Mouse (Mus musculus) C2C12 (cell line): ENCODE data around the gene Erg. TPM values are rescaled to one million over a fixed set of nuclear protein-coding genes. Genes with fewer than 3 reads are reported as not detected.

Experiments used
- H3K27me3 ChIP-seq: one replicate; pipeline ENCODE4 v1.6.1; 2011; ENCODE audit not compliant: control insufficient read depth, insufficient read depth, insufficient read length
- H3K36me3 ChIP-seq: one replicate; pipeline ENCODE4 v1.6.1; 2011; ENCODE audit not compliant: control insufficient read depth, insufficient read depth
- H3K4me3 ChIP-seq: one replicate; pipeline ENCODE4 v1.5.1; 2011; ENCODE audit warnings: mild to moderate bottlenecking, control low read depth; ENCODE audit not compliant: poor library complexity, insufficient read depth, severe bottlenecking
- H3K79me2 ChIP-seq: one replicate; pipeline ENCODE4 v1.6.1; 2011; ENCODE audit not compliant: control insufficient read depth, insufficient read depth
- H3K79me3 ChIP-seq: one replicate; pipeline ENCODE4 v1.6.1; 2011; ENCODE audit warnings: low read depth, control low read depth
- H3ac ChIP-seq: one replicate; pipeline ENCODE3; 2011; ENCODE audit warnings: low read depth; ENCODE audit not compliant: control insufficient read depth, insufficient read length
- CEBPB ChIP-seq: IDR thresholded peaks from one replicate; pipeline ENCODE4 v1.6.1; 2011; ENCODE audit warnings: low read depth, mild to moderate bottlenecking, control low read depth, moderate library complexity
- CTCF ChIP-seq: IDR thresholded peaks from one replicate; pipeline ENCODE4 v1.5.1; 2011; ENCODE audit not compliant: control insufficient read depth, insufficient read depth, insufficient read length
- FOSL1 ChIP-seq: IDR thresholded peaks from one replicate; pipeline ENCODE4 v1.8.0; 2011; ENCODE audit warnings: mild to moderate bottlenecking, low read length; ENCODE audit not compliant: poor library complexity, insufficient read depth, severe bottlenecking
- MAX ChIP-seq: IDR thresholded peaks from one replicate; pipeline ENCODE4 v1.6.1; 2011; ENCODE audit warnings: mild to moderate bottlenecking, control low read depth
- MYOD1 ChIP-seq: IDR thresholded peaks from one replicate; pipeline ENCODE4 v1.6.1; 2011; ENCODE audit warnings: low read depth; ENCODE audit not compliant: control insufficient read depth, insufficient read length
- MYOG ChIP-seq: IDR thresholded peaks from one replicate; pipeline ENCODE4 v1.6.1; 2011; ENCODE audit not compliant: control insufficient read depth, insufficient read length; ENCODE audit errors: extremely low read depth
- USF1 ChIP-seq: IDR thresholded peaks from one replicate; pipeline ENCODE4 v1.6.1; 2011; ENCODE audit warnings: low read depth, mild to moderate bottlenecking, control low read depth, moderate library complexity
- polyA plus RNA-seq: library from polyadenylated mRNA; unstranded; fragments of >200 nt; fragmentation: generic; extraction: Trizol; gene quantifications from one replicate; pipeline ENCODE4 v1.2.1, GENCODE M21; 2012; ENCODE audit warnings: missing spikeins

Gene Erg
- polyA plus RNA-seq, 1 experiment = 0.05 TPM

GRCm38 (mm10) chr16:95344961-95345360 is 241.4 kb downstream of the Erg start:
- no peaks in the 10 kb centered on the region for H3K79me3 ChIP-seq
- H3K4me3 ChIP-seq = no peak overlapping the region
- TF ChIP-seq CEBPB = no peak
- TF ChIP-seq USF1 = no peak
- TF ChIP-seq MYOG = no peak
- no peak for TF ChIP-seq CTCF
- TF ChIP-seq MAX = no peak
- no peak for TF ChIP-seq MYOD1
- TF ChIP-seq FOSL1 = no peak
- no peak overlapping the region for H3ac ChIP-seq
- no peaks in the 10 kb centered on the region for H3K79me2 ChIP-seq
- H3K27me3 ChIP-seq = no peaks in the 10 kb centered on the region
- no peaks in the 10 kb centered on the region for H3K36me3 ChIP-seq

GRCm38 (mm10) chr16:95342030-95342429 is 244.4 kb downstream of the Erg start:
- Histone ChIP-seq H3K36me3 (no peaks in the 10 kb centered on the region), H3K27me3 (no peaks in the 10 kb centered on the region), H3K79me3 (no peaks in the 10 kb centered on the region), H3K4me3 (no peak overlapping the region), H3K79me2 (no peaks in the 10 kb centered on the region), H3ac (no peak overlapping the region)
- no peak for TF ChIP-seq CTCF
- TF ChIP-seq MYOD1 = no peak
- TF ChIP-seq FOSL1 = no peak
- TF ChIP-seq MYOG = no peak
- no peak for TF ChIP-seq CEBPB
- no peak for TF ChIP-seq MAX
- TF ChIP-seq USF1 = no peak

GRCm38 (mm10) chr16:95340885-95341791 is 245.3 kb downstream of the Erg start:
- H3ac ChIP-seq = no peak overlapping the region
- no peak overlapping the region for H3K4me3 ChIP-seq
- H3K79me2 ChIP-seq = no peaks in the 10 kb centered on the region
- H3K36me3 ChIP-seq = no peaks in the 10 kb centered on the region
- H3K79me3 ChIP-seq = no peaks in the 10 kb centered on the region
- H3K27me3 ChIP-seq = no peaks in the 10 kb centered on the region
- TF ChIP-seq CTCF (peak; percentile 82), CEBPB (no peak), MYOG (no peak)

- no peaks in the 10 kb centered on the region for H3K79me3 ChIP-seq
- H3K79me2 ChIP-seq = no peaks in the 10 kb centered on the region
- no peaks in the 10 kb centered on the region for H3K36me3 ChIP-seq
- no peaks in the 10 kb centered on the region for H3K27me3 ChIP-seq
- TF ChIP-seq CTCF (no peak), MAX (no peak), FOSL1 (no peak), USF1 (no peak), MYOD1 (no peak), MYOG (no peak), CEBPB (no peak)
- no peak overlapping the region for H3K4me3 ChIP-seq
- H3ac ChIP-seq = no peak overlapping the region
Measured at GRCm38 (mm10) chr16:95332159-95332558, 254.2 kb downstream of the Erg start.

- Histone ChIP-seq H3K79me3 (no peaks in the 10 kb centered on the region), H3K27me3 (no peaks in the 10 kb centered on the region), H3K79me2 (no peaks in the 10 kb centered on the region), H3K4me3 (no peak overlapping the region), H3K36me3 (no peaks in the 10 kb centered on the region), H3ac (no peak overlapping the region)
- TF ChIP-seq CTCF = no peak
- TF ChIP-seq FOSL1 = no peak
- no peak for TF ChIP-seq MYOG
- no peak for TF ChIP-seq CEBPB
- TF ChIP-seq MYOD1 = no peak
- TF ChIP-seq USF1 = no peak
- no peak for TF ChIP-seq MAX
Measured at GRCm38 (mm10) chr16:95321945-95322625, 264.3 kb downstream of the Erg start.

Other genes with a start within 250 kb of the Erg start
- gene Ets2, start 115.5 kb upstream of the Erg start, polyA plus RNA-seq = 60.6 TPM